Mouse (Mus musculus): ENCODE measurements at regions not wholly inside any gene's neighbourhood (a gene's known extent, or its start where the extent isn't known, plus 50 kb on each side); places are given as distances from the start of the nearest gene placed in this dataset.

DNA sequence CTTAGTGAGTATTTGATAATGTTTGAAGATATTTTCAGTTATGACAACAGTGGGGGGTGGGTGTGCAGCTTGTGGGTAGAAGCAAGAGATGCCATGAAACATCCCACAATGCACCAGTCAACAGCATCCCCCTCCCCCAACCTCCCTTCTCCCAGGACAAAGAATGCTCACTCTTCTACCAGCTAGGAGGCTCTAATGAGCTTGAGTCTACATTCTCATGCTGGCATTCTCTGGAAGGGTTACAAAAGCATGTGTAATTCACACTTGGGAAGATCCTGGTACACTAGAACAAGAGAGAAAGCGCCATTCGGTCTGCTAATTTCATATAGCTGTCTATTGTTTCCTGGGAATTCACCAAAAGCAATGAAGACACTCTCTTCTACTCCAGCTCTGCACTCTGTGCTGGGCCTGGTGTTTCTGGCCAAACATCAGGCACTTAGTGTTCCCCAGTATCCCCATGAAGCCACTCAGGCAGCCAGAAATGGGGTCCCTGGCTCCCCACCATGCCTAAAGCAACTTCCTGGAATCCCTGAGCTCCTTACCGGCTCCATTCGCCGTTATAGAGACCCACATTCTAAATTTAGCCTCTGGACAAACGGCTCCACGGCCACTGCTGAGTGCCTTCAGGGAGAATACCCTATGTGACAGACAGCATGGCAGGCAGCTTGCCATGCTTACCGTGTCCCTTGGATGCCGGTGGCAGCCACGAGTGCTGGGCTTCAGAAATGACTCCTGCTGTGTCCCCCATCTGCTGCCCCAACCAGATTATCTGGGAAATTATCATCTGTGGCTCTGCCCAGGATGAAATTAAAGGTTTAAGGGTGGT is 226.1 kb downstream of the Ttc32 start:
- Histone ChIP-seq H3K27ac (no peak overlapping the region), H3K4me3 (no peak overlapping the region), H3K36me3 (ENCODE audit: control insufficient read depth, insufficient read depth, low read length) (no peaks in the 10 kb centered on the region), H3K4me1 (ENCODE audit: control insufficient read depth, insufficient read depth, low read length) (no peaks in the 10 kb centered on the region), H3K9ac (ENCODE audit: low read depth, low read length) (no peak overlapping the region), H3K79me2 (replicated peaks; ENCODE audit: control insufficient read depth, insufficient read depth, low read length) (no peaks in the 10 kb centered on the region), H3K27me3 (ENCODE audit: control insufficient read depth, insufficient read depth, low read length) (no peaks in the 10 kb centered on the region)
- intact Hi-C loops (cut with DNase I): no loop called here
- TF ChIP-seq POLR2A (IDR thresholded peaks at IDR 0.05; ENCODE audit: insufficient read depth, low read depth, low read length) (no peak), EP300 (IDR thresholded peaks at IDR 0.05; ENCODE audit: insufficient read depth, low read depth, low read length) (no peak), CTCF (IDR thresholded peaks at IDR 0.05) (no peak)
- 43% methylated on average over 10 of the region's 10 CpGs for WGBS
- DNase-seq: peak in 1 of 2 experiments; percentile 21

- no peaks in the 10 kb centered on the region for H3K36me3 ChIP-seq (ENCODE audit: control insufficient read depth, insufficient read depth, low read length)
Observed at GRCm38 (mm10) chr12:9256487-9256820, 226.7 kb downstream of the Ttc32 start.

GRCm38 (mm10) chr12:9258221-9258620 is 228.4 kb downstream of the Ttc32 start:
- H3K36me3 ChIP-seq (ENCODE audit: control insufficient read depth, insufficient read depth, low read length): no peaks in the 10 kb centered on the region
- no peak overlapping the region for H3K4me3 ChIP-seq
- TF ChIP-seq POLR2A (IDR thresholded peaks at IDR 0.05; ENCODE audit: insufficient read depth, low read depth, low read length) (no peak), CTCF (IDR thresholded peaks at IDR 0.05) (no peak), EP300 (IDR thresholded peaks at IDR 0.05; ENCODE audit: insufficient read depth, low read depth, low read length) (no peak)
- intact Hi-C loops (cut with DNase I): no loop called here
- no peaks in the 10 kb centered on the region for H3K27me3 ChIP-seq (ENCODE audit: control insufficient read depth, insufficient read depth, low read length)
- no peak overlapping the region for H3K9ac ChIP-seq (ENCODE audit: low read depth, low read length)
- no peak overlapping the region for H3K27ac ChIP-seq
- DNase-seq: no peak
- no peaks in the 10 kb centered on the region for H3K4me1 ChIP-seq (ENCODE audit: control insufficient read depth, insufficient read depth, low read length)
- 92% methylated on average over 1 of the region's 1 CpGs for WGBS
- H3K79me2 ChIP-seq (replicated peaks; ENCODE audit: control insufficient read depth, insufficient read depth, low read length): no peaks in the 10 kb centered on the region

More at GRCm38 (mm10) chr12:9256487-9256820, 226.7 kb downstream of the Ttc32 start:
- TF ChIP-seq CTCF (IDR thresholded peaks at IDR 0.05) (no peak), POLR2A (IDR thresholded peaks at IDR 0.05; ENCODE audit: insufficient read depth, low read depth, low read length) (no peak), EP300 (IDR thresholded peaks at IDR 0.05; ENCODE audit: insufficient read depth, low read depth, low read length) (no peak)
- H3K27me3 ChIP-seq (ENCODE audit: control insufficient read depth, insufficient read depth, low read length): no peaks in the 10 kb centered on the region
- H3K4me3 ChIP-seq: no peak overlapping the region
- intact Hi-C loops (cut with DNase I): no loop called here
- no peak for DNase-seq
- H3K27ac ChIP-seq: no peak overlapping the region
- H3K9ac ChIP-seq (ENCODE audit: low read depth, low read length): no peak overlapping the region
- H3K4me1 ChIP-seq (ENCODE audit: control insufficient read depth, insufficient read depth, low read length): no peaks in the 10 kb centered on the region
- H3K79me2 ChIP-seq (replicated peaks; ENCODE audit: control insufficient read depth, insufficient read depth, low read length): no peaks in the 10 kb centered on the region

DNA sequence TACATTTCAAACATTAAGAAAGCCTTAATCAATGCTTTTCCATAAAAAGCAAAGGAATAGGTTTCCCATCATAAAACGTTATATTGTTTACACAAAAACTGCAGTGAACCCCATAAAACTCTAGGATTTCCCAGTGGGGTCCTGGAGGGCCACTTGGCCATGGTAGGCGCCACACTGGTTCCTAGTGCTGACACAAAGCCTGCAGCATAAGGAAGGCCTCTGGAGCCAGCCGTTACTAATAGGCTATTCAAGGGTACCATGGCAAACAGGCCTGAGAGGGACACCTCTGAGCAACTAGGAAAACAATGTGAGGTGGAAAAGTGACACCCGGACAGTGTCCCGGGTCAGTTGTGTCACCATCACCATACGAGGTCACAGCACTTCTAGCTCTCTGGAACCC is 231.9 kb downstream of the Ttc32 start:
- no peak for TF ChIP-seq CTCF (IDR thresholded peaks at IDR 0.05)
- no peak for TF ChIP-seq EP300 (IDR thresholded peaks at IDR 0.05; ENCODE audit: insufficient read depth, low read depth, low read length)
- TF ChIP-seq POLR2A (IDR thresholded peaks at IDR 0.05; ENCODE audit: insufficient read depth, low read depth, low read length): no peak
- intact Hi-C loops (cut with DNase I): loop anchor here (10.0 kb wide), 1 partner anchor 963 kb away; no protein-coding TSS in a partner anchor
- no peak for DNase-seq
- Histone ChIP-seq H3K9ac (ENCODE audit: low read depth, low read length) (no peak overlapping the region), H3K27me3 (ENCODE audit: control insufficient read depth, insufficient read depth, low read length) (no peaks in the 10 kb centered on the region), H3K4me3 (no peak overlapping the region), H3K36me3 (ENCODE audit: control insufficient read depth, insufficient read depth, low read length) (no peaks in the 10 kb centered on the region), H3K27ac (no peak overlapping the region), H3K79me2 (replicated peaks; ENCODE audit: control insufficient read depth, insufficient read depth, low read length) (no peaks in the 10 kb centered on the region), H3K4me1 (ENCODE audit: control insufficient read depth, insufficient read depth, low read length) (no peaks in the 10 kb centered on the region)
- WGBS: 77% methylated on average over 6 of the region's 6 CpGs

GRCm38 (mm10) chr12:9266221-9266620 is 236.4 kb downstream of the Ttc32 start:
- no peak for TF ChIP-seq EP300 (IDR thresholded peaks at IDR 0.05; ENCODE audit: insufficient read depth, low read depth, low read length)
- no peak for TF ChIP-seq CTCF (IDR thresholded peaks at IDR 0.05)
- no peak for TF ChIP-seq POLR2A (IDR thresholded peaks at IDR 0.05; ENCODE audit: insufficient read depth, low read depth, low read length)
- Histone ChIP-seq H3K27me3 (ENCODE audit: control insufficient read depth, insufficient read depth, low read length) (no peaks in the 10 kb centered on the region), H3K36me3 (ENCODE audit: control insufficient read depth, insufficient read depth, low read length) (no peaks in the 10 kb centered on the region), H3K4me3 (no peak overlapping the region), H3K4me1 (ENCODE audit: control insufficient read depth, insufficient read depth, low read length) (no peaks in the 10 kb centered on the region), H3K27ac (no peak overlapping the region), H3K9ac (ENCODE audit: low read depth, low read length) (no peak overlapping the region), H3K79me2 (replicated peaks; ENCODE audit: control insufficient read depth, insufficient read depth, low read length) (no peaks in the 10 kb centered on the region)
- no peak for DNase-seq
- 68% methylated on average over 4 of the region's 4 CpGs for WGBS
- intact Hi-C loops (cut with DNase I): loop anchor here (10.0 kb wide), 1 partner anchor 959 kb away; no protein-coding TSS in a partner anchor

DNA sequence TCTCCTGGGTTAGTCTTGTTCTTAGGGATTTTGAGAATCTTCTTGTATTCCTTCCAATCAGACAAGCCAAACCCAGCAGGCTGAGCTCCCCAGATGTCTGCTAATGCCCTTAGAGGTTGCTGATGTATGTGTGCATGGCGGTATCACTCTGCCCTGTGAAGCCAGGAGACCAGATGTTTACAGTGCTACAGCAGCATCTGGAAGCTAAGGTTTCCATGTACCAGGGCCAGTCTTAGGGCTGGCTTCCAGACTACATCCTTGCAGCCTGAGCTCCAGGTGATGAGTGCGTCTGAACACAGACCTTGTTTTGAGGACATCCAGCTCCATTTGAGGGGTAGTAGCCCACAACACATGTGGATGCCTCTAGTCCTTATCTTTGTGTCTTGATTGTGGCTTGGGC is 241.7 kb downstream of the Ttc32 start:
- TF ChIP-seq POLR2A (IDR thresholded peaks at IDR 0.05; ENCODE audit: insufficient read depth, low read depth, low read length): no peak
- TF ChIP-seq CTCF (IDR thresholded peaks at IDR 0.05): no peak
- no peak for TF ChIP-seq EP300 (IDR thresholded peaks at IDR 0.05; ENCODE audit: insufficient read depth, low read depth, low read length)
- Histone ChIP-seq H3K4me3 (no peak overlapping the region), H3K4me1 (ENCODE audit: control insufficient read depth, insufficient read depth, low read length) (no peaks in the 10 kb centered on the region), H3K27ac (no peak overlapping the region), H3K36me3 (ENCODE audit: control insufficient read depth, insufficient read depth, low read length) (no peaks in the 10 kb centered on the region), H3K27me3 (ENCODE audit: control insufficient read depth, insufficient read depth, low read length) (no peaks in the 10 kb centered on the region), H3K79me2 (replicated peaks; ENCODE audit: control insufficient read depth, insufficient read depth, low read length) (no peaks in the 10 kb centered on the region), H3K9ac (ENCODE audit: low read depth, low read length) (no peak overlapping the region)
- DNase-seq: no peak
- 87% methylated on average over 2 of the region's 2 CpGs for WGBS
- intact Hi-C loops (cut with DNase I): no loop called here
